Mouse (Mus musculus): Measurements from ENCODE around the gene Megf9. TPM values are rescaled to one million over a fixed set of nuclear protein-coding genes. Genes with fewer than 3 reads are reported as not detected.
A peak's percentile ranks its signal among the peaks of the same experiment; 100 is the strongest.

Megf9 gene
- polyA plus RNA-seq, 1 experiment, result 26.1 TPM

- peak within 1 kb of the TSS; percentile 86 for H3K4me3 ChIP-seq (replicated peaks; ENCODE audit: extremely low read depth, low read depth, low read length)
- peak; percentile 92 for DNase-seq
- TF ChIP-seq POLR2A (IDR thresholded peaks at IDR 0.05; ENCODE audit: borderline replicate concordance, extremely low read depth, low read depth, low read length) (0 out of 2 replicates have a peak, but pooled peaks have one; percentile 7), CTCF (IDR thresholded peaks at IDR 0.05; ENCODE audit: insufficient read depth, low read length) (no peak)
- WGBS, result under 1% methylated on average over 55 of the region's 55 CpGs
- no peaks in the 10 kb centered on the region for H3K4me1 ChIP-seq (ENCODE audit: control insufficient read depth, insufficient read depth, low read length)
These were observed 124.6 kb downstream of the Megf9 start, which contains the start of gene Cdk5rap2 for GRCm38 (mm10) chr4:70409994-70410721. Gene Cdk5rap2, minus strand, starts transcription at chr4:70410443.

GRCm38 (mm10) chr4:70409456-70409855, 125.3 kb downstream of the Megf9 start:
- H3K4me3 ChIP-seq (replicated peaks; ENCODE audit: extremely low read depth, low read depth, low read length), result no peak overlapping the region
- H3K4me1 ChIP-seq (ENCODE audit: control insufficient read depth, insufficient read depth, low read length), result no peaks in the 10 kb centered on the region
- DNase-seq, result no peak
- TF ChIP-seq CTCF (IDR thresholded peaks at IDR 0.05; ENCODE audit: insufficient read depth, low read length), result no peak
- TF ChIP-seq POLR2A (IDR thresholded peaks at IDR 0.05; ENCODE audit: borderline replicate concordance, extremely low read depth, low read depth, low read length), result no peak
- 19% methylated on average over 9 of the region's 9 CpGs for WGBS

GRCm38 (mm10) chr4:70402109-70402819, 132.5 kb downstream of the Megf9 start:
- TF ChIP-seq POLR2A (IDR thresholded peaks at IDR 0.05; ENCODE audit: borderline replicate concordance, extremely low read depth, low read depth, low read length), result no peak
- peak; percentile 29; the same call in 1 of the 2 replicates for TF ChIP-seq CTCF (IDR thresholded peaks at IDR 0.05; ENCODE audit: insufficient read depth, low read length)
- 69% methylated on average over 9 of the region's 9 CpGs for WGBS
- no peak overlapping the region for H3K4me3 ChIP-seq (replicated peaks; ENCODE audit: extremely low read depth, low read depth, low read length)
- H3K4me1 ChIP-seq (ENCODE audit: control insufficient read depth, insufficient read depth, low read length), result no peaks in the 10 kb centered on the region
- no peak for DNase-seq

GRCm38 (mm10) chr4:70399476-70399875, 135.3 kb downstream of the Megf9 start:
- DNase-seq, result no peak
- H3K4me1 ChIP-seq (ENCODE audit: control insufficient read depth, insufficient read depth, low read length), result 0 out of 2 replicates have a peak, but pooled peaks cover 3% of the 10 kb centered on the region
- WGBS, result 83% methylated on average over 5 of the region's 5 CpGs
- no peak overlapping the region for H3K4me3 ChIP-seq (replicated peaks; ENCODE audit: extremely low read depth, low read depth, low read length)
- no peak for TF ChIP-seq POLR2A (IDR thresholded peaks at IDR 0.05; ENCODE audit: borderline replicate concordance, extremely low read depth, low read depth, low read length)
- no peak for TF ChIP-seq CTCF (IDR thresholded peaks at IDR 0.05; ENCODE audit: insufficient read depth, low read length)

- H3K4me3 ChIP-seq (replicated peaks; ENCODE audit: extremely low read depth, low read depth, low read length), result no peak overlapping the region
- WGBS, result 96% methylated on average over 2 of the region's 2 CpGs
- 0 out of 2 replicates have a peak, but pooled peaks cover 3% of the 10 kb centered on the region for H3K4me1 ChIP-seq (ENCODE audit: control insufficient read depth, insufficient read depth, low read length)
- DNase-seq, result no peak
- TF ChIP-seq CTCF (IDR thresholded peaks at IDR 0.05; ENCODE audit: insufficient read depth, low read length) (no peak), POLR2A (IDR thresholded peaks at IDR 0.05; ENCODE audit: borderline replicate concordance, extremely low read depth, low read depth, low read length) (no peak)
These were observed 135.7 kb downstream of the Megf9 start for GRCm38 (mm10) chr4:70399074-70399473.

- 0 out of 2 replicates have a peak, but pooled peaks cover 3% of the 10 kb centered on the region for H3K4me1 ChIP-seq (ENCODE audit: control insufficient read depth, insufficient read depth, low read length)
- DNase-seq, result no peak
- TF ChIP-seq POLR2A (IDR thresholded peaks at IDR 0.05; ENCODE audit: borderline replicate concordance, extremely low read depth, low read depth, low read length), result no peak
- TF ChIP-seq CTCF (IDR thresholded peaks at IDR 0.05; ENCODE audit: insufficient read depth, low read length), result no peak
- H3K4me3 ChIP-seq (replicated peaks; ENCODE audit: extremely low read depth, low read depth, low read length), result no peak overlapping the region
- 87% methylated on average over 4 of the region's 4 CpGs for WGBS
These were observed 136.7 kb downstream of the Megf9 start for GRCm38 (mm10) chr4:70398088-70398487.

- TF ChIP-seq POLR2A (IDR thresholded peaks at IDR 0.05; ENCODE audit: borderline replicate concordance, extremely low read depth, low read depth, low read length), result no peak
- TF ChIP-seq CTCF (IDR thresholded peaks at IDR 0.05; ENCODE audit: insufficient read depth, low read length), result no peak
- 0 out of 2 replicates have a peak, but pooled peaks cover 3% of the 10 kb centered on the region for H3K4me1 ChIP-seq (ENCODE audit: control insufficient read depth, insufficient read depth, low read length)
- H3K4me3 ChIP-seq (replicated peaks; ENCODE audit: extremely low read depth, low read depth, low read length), result no peak overlapping the region
- DNase-seq, result no peak
- 92% methylated on average over 5 of the region's 5 CpGs for WGBS
These were observed 138.1 kb downstream of the Megf9 start for GRCm38 (mm10) chr4:70396701-70397100.

- Histone ChIP-seq H3K4me3 (replicated peaks; ENCODE audit: extremely low read depth, low read depth, low read length) (no peak overlapping the region), H3K4me1 (ENCODE audit: control insufficient read depth, insufficient read depth, low read length) (peaks cover 3% of the 10 kb centered on the region; the same call in 1 of the 2 replicates)
- no peak for DNase-seq
- TF ChIP-seq POLR2A (IDR thresholded peaks at IDR 0.05; ENCODE audit: borderline replicate concordance, extremely low read depth, low read depth, low read length), result no peak
- TF ChIP-seq CTCF (IDR thresholded peaks at IDR 0.05; ENCODE audit: insufficient read depth, low read length), result no peak
- 68% methylated on average over 2 of the region's 2 CpGs for WGBS
These were observed 140.1 kb downstream of the Megf9 start for GRCm38 (mm10) chr4:70394736-70395135.

- 73% methylated on average over 11 of the region's 11 CpGs for WGBS
- TF ChIP-seq POLR2A (IDR thresholded peaks at IDR 0.05; ENCODE audit: borderline replicate concordance, extremely low read depth, low read depth, low read length), result no peak
- TF ChIP-seq CTCF (IDR thresholded peaks at IDR 0.05; ENCODE audit: insufficient read depth, low read length), result no peak
These were observed 142.9 kb downstream of the Megf9 start for GRCm38 (mm10) chr4:70391760-70392372.

More at GRCm38 (mm10) chr4:70391760-70392372, 142.9 kb downstream of the Megf9 start:
- DNase-seq, result no peak
- no peak overlapping the region for H3K4me3 ChIP-seq (replicated peaks; ENCODE audit: extremely low read depth, low read depth, low read length)
- peaks cover 3% of the 10 kb centered on the region; the same call in 1 of the 2 replicates for H3K4me1 ChIP-seq (ENCODE audit: control insufficient read depth, insufficient read depth, low read length)

Measured in lung, adult 2 months (tissue).